Mouse (Mus musculus): ENCODE measurements at regions not wholly inside any gene's neighbourhood (a gene's known extent, or its start where the extent isn't known, plus 50 kb on each side); places are given as distances from the start of the nearest gene placed in this dataset.

- Histone ChIP-seq H3K9ac (no peak overlapping the region), H3K27ac (no peak overlapping the region), H3K36me3 (replicated peaks) (no peaks in the 10 kb centered on the region), H3K27me3 (no peaks in the 10 kb centered on the region), H3K4me3 (replicated peaks) (no peak overlapping the region), H3K4me2 (no peak overlapping the region), H3K9me3 (no peaks in the 10 kb centered on the region), H3K4me1 (peaks cover 10% of the 10 kb centered on the region; the same call in 1 of the 2 replicates)
- ATAC-seq (ENCODE audit: low FRiP score), result no peak
- 78% methylated on average over 8 of the region's 8 CpGs for WGBS
Measured at GRCm38 (mm10) chr13:60522719-60523450, 78.9 kb upstream of the Dapk1 start.

GRCm38 (mm10) chr13:60527806-60528205 lies 73.9 kb upstream of the Dapk1 start:
- H3K9me3 ChIP-seq, result no peaks in the 10 kb centered on the region
- H3K27me3 ChIP-seq, result no peaks in the 10 kb centered on the region
- H3K4me2 ChIP-seq, result no peak overlapping the region
- no peak overlapping the region for H3K4me3 ChIP-seq (replicated peaks)
- no peaks in the 10 kb centered on the region for H3K36me3 ChIP-seq (replicated peaks)
- peaks cover 32% of the 10 kb centered on the region for H3K4me1 ChIP-seq
- 62% methylated on average over 2 of the region's 2 CpGs for WGBS
- no peak overlapping the region for H3K9ac ChIP-seq
- ATAC-seq (ENCODE audit: low FRiP score), result no peak
- no peak overlapping the region for H3K27ac ChIP-seq

DNA sequence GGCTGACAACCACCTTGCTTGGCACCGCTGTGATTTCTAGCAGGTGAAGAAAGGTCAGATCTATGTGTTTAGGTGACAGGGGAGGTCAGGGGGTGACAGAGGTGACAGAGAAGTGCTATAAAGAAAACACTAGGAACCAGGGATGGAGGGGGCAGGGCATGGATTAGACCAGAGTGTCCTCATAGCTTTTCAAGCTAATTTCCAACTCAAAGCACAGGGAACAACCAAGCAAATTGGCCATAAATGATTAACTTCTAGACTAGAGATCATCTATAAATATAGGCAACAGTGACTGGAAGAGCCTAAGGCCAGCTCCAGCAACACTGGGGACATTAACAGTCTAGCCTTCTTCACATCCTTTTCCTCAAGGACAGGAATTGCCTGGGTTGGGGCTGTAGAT lies 72.9 kb upstream of the Dapk1 start:
- ATAC-seq (ENCODE audit: low FRiP score), result peak; percentile 37; the same call in 1 of the 2 replicates
- Histone ChIP-seq H3K27me3 (no peaks in the 10 kb centered on the region), H3K27ac (peak overlapping the region; percentile 83), H3K36me3 (replicated peaks) (no peaks in the 10 kb centered on the region), H3K9me3 (no peaks in the 10 kb centered on the region), H3K4me3 (replicated peaks) (no peak overlapping the region), H3K4me1 (peaks cover 32% of the 10 kb centered on the region), H3K4me2 (no peak overlapping the region; the same call in 1 of the 2 replicates), H3K9ac (no peak overlapping the region)
- WGBS, result 65% methylated on average over 1 of the region's 1 CpGs

- H3K9ac ChIP-seq, result no peak overlapping the region
- WGBS, result 5% methylated on average over 6 of the region's 6 CpGs
- H3K4me1 ChIP-seq, result peaks cover 37% of the 10 kb centered on the region
- H3K4me2 ChIP-seq, result no peak overlapping the region
- no peaks in the 10 kb centered on the region for H3K9me3 ChIP-seq
- no peaks in the 10 kb centered on the region for H3K27me3 ChIP-seq
- no peaks in the 10 kb centered on the region for H3K36me3 ChIP-seq (replicated peaks)
- no peak overlapping the region for H3K4me3 ChIP-seq (replicated peaks)
- peak overlapping the region; percentile 83 for H3K27ac ChIP-seq
- ATAC-seq (ENCODE audit: low FRiP score), result peak; percentile 92
Measured at GRCm38 (mm10) chr13:60529381-60530069, 72.2 kb upstream of the Dapk1 start.

GRCm38 (mm10) chr13:60533871-60534427 lies 67.8 kb upstream of the Dapk1 start:
- H3K27me3 ChIP-seq, result no peaks in the 10 kb centered on the region
- no peak overlapping the region for H3K27ac ChIP-seq
- no peak overlapping the region for H3K4me2 ChIP-seq
- no peaks in the 10 kb centered on the region for H3K9me3 ChIP-seq
- no peak for ATAC-seq (ENCODE audit: low FRiP score)
- no peak overlapping the region for H3K4me3 ChIP-seq (replicated peaks)
- H3K4me1 ChIP-seq, result peaks cover 32% of the 10 kb centered on the region
- H3K36me3 ChIP-seq (replicated peaks), result no peaks in the 10 kb centered on the region
- no peak overlapping the region for H3K9ac ChIP-seq
- WGBS, result 77% methylated on average over 8 of the region's 8 CpGs

DNA sequence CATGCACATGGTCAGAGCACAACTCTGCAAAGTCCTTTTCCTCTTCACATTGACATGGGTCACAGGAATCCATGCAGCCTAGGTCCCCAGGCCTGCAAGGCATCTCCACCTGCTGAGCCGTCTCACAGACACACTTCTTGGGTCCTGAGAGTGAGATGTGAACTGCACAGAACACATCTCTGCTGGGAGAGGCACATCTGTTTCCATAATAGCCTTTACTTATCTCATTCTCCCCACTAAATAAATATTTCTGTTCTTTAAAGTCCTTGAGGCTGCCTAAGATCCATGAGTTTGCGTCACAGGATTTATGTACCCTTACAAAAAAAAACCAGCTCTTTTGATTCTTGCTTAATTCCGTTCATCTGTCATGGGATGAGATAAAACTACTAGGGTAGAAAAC lies 67.2 kb upstream of the Dapk1 start:
- no peak overlapping the region for H3K27ac ChIP-seq
- ATAC-seq (ENCODE audit: low FRiP score), result no peak
- no peaks in the 10 kb centered on the region for H3K36me3 ChIP-seq (replicated peaks)
- H3K9ac ChIP-seq, result no peak overlapping the region
- peaks cover 28% of the 10 kb centered on the region for H3K4me1 ChIP-seq
- WGBS, result 34% methylated on average over 3 of the region's 3 CpGs
- H3K4me3 ChIP-seq (replicated peaks), result no peak overlapping the region
- H3K9me3 ChIP-seq, result no peaks in the 10 kb centered on the region
- no peak overlapping the region for H3K4me2 ChIP-seq
- no peaks in the 10 kb centered on the region for H3K27me3 ChIP-seq

- peaks cover 26% of the 10 kb centered on the region for H3K4me1 ChIP-seq
- H3K27ac ChIP-seq, result no peak overlapping the region
- H3K36me3 ChIP-seq (replicated peaks), result no peaks in the 10 kb centered on the region
- H3K4me3 ChIP-seq (replicated peaks), result no peak overlapping the region
- H3K4me2 ChIP-seq, result no peak overlapping the region
- no peaks in the 10 kb centered on the region for H3K27me3 ChIP-seq
- no peak for ATAC-seq (ENCODE audit: low FRiP score)
- H3K9ac ChIP-seq, result no peak overlapping the region
- H3K9me3 ChIP-seq, result no peaks in the 10 kb centered on the region
- WGBS, result 55% methylated on average over 7 of the region's 7 CpGs
Measured at GRCm38 (mm10) chr13:60535045-60535444, 66.7 kb upstream of the Dapk1 start.

DNA sequence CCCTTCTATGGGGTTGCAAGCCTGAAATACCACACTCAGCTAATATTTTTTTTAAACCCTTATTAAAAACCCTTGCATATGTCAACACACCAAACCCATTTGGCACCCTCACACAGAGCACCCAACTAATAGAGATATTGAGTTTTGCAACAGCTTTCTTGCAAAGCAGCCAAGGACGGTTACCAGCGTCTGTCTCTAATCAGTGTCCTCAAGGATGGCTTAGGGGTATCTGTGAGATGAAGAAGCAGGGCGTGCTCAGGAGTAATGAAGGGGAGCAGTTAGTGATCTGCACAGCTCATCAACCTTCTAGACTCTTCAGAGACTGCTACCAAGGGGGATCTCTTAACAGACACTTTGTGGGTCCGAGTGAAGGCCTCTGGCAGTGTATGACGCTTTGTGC lies 65.0 kb upstream of the Dapk1 start:
- Histone ChIP-seq H3K9ac (no peak overlapping the region), H3K4me1 (peaks cover 24% of the 10 kb centered on the region), H3K4me3 (replicated peaks) (no peak overlapping the region), H3K27ac (no peak overlapping the region), H3K9me3 (no peaks in the 10 kb centered on the region), H3K27me3 (no peaks in the 10 kb centered on the region), H3K4me2 (no peak overlapping the region), H3K36me3 (replicated peaks) (no peaks in the 10 kb centered on the region)
- 92% methylated on average over 5 of the region's 5 CpGs for WGBS
- no peak for ATAC-seq (ENCODE audit: low FRiP score)

GRCm38 (mm10) chr13:60538110-60538509 lies 63.6 kb upstream of the Dapk1 start:
- Histone ChIP-seq H3K4me1 (peaks cover 20% of the 10 kb centered on the region), H3K4me3 (replicated peaks) (no peak overlapping the region), H3K27ac (no peak overlapping the region), H3K36me3 (replicated peaks) (no peaks in the 10 kb centered on the region), H3K27me3 (no peaks in the 10 kb centered on the region), H3K4me2 (no peak overlapping the region), H3K9ac (no peak overlapping the region), H3K9me3 (no peaks in the 10 kb centered on the region)
- no peak for ATAC-seq (ENCODE audit: low FRiP score)
- 30% methylated on average over 8 of the region's 8 CpGs for WGBS

- H3K36me3 ChIP-seq (replicated peaks), result no peaks in the 10 kb centered on the region
- no peak overlapping the region for H3K4me3 ChIP-seq (replicated peaks)
- WGBS, result 96% methylated on average over 5 of the region's 5 CpGs
- H3K27ac ChIP-seq, result no peak overlapping the region
- no peaks in the 10 kb centered on the region for H3K27me3 ChIP-seq
- H3K4me1 ChIP-seq, result peaks cover 7% of the 10 kb centered on the region; the same call in 1 of the 2 replicates
- H3K9me3 ChIP-seq, result no peaks in the 10 kb centered on the region
- no peak for ATAC-seq (ENCODE audit: low FRiP score)
- no peak overlapping the region for H3K4me2 ChIP-seq
- no peak overlapping the region for H3K9ac ChIP-seq
Measured at GRCm38 (mm10) chr13:60541165-60541564, 60.6 kb upstream of the Dapk1 start.

DNA sequence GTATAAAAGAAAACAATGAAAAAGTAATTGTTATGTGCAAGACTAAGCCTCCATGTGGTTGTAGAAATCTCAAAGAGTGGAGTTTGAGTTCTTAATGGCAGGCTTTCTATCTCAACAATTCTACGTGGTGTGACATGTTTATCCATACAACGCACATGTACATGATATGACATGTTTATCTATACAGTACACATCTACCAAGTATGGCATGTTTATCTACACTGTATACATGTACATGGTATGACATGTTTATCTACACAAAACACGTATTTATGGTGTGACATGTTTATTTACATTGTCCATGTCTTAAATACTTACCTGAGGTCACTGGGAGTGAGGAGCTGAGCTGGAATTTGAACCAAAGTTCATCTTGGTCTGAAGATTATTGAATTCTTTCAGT lies 57.4 kb upstream of the Dapk1 start:
- Histone ChIP-seq H3K9me3 (no peaks in the 10 kb centered on the region), H3K9ac (no peak overlapping the region), H3K36me3 (replicated peaks) (no peaks in the 10 kb centered on the region), H3K27ac (no peak overlapping the region), H3K27me3 (no peaks in the 10 kb centered on the region), H3K4me3 (replicated peaks) (no peak overlapping the region), H3K4me1 (no peaks in the 10 kb centered on the region), H3K4me2 (no peak overlapping the region)
- WGBS, result 93% methylated on average over 3 of the region's 3 CpGs
- ATAC-seq (ENCODE audit: low FRiP score), result no peak

GRCm38 (mm10) chr13:60545999-60546733 lies 55.6 kb upstream of the Dapk1 start:
- no peak overlapping the region for H3K27ac ChIP-seq
- H3K4me1 ChIP-seq, result no peaks in the 10 kb centered on the region
- H3K4me2 ChIP-seq, result no peak overlapping the region
- ATAC-seq (ENCODE audit: low FRiP score), result no peak
- H3K27me3 ChIP-seq, result no peaks in the 10 kb centered on the region
- 98% methylated on average over 2 of the region's 2 CpGs for WGBS
- H3K9me3 ChIP-seq, result no peaks in the 10 kb centered on the region
- no peak overlapping the region for H3K4me3 ChIP-seq (replicated peaks)
- H3K9ac ChIP-seq, result no peak overlapping the region
- no peaks in the 10 kb centered on the region for H3K36me3 ChIP-seq (replicated peaks)
